Mouse (Mus musculus) heart, embryonic 10.5 days (tissue): ENCODE data around the gene Mcl1. TPM values are rescaled to one million over a fixed set of nuclear protein-coding genes. Genes with fewer than 3 reads are reported as not detected.
"Not testable (repeated sequence)": the region's sequence is repeated elsewhere in the genome, so short reads cannot be mapped to it uniquely, and the experiment has no call there.

Experiments used
- DNase-seq: peaks from one replicate; pipeline ENCODE4 v3.0.0-alpha.2; 2017; ENCODE audit warnings: low spot score
- H3K27ac ChIP-seq: fragments of 300-500 bp; sonication (generic); 2 replicates; pipeline ENCODE4 v1.5.1; 2016; ENCODE audit warnings: mild to moderate bottlenecking
- H3K27me3 ChIP-seq: fragments of 300-500 bp; sonication (generic); 2 replicates; pipeline ENCODE4 v1.6.1; 2016; ENCODE audit warnings: mild to moderate bottlenecking; ENCODE audit not compliant: poor library complexity, insufficient read depth, severe bottlenecking
- H3K36me3 ChIP-seq: fragments of 300-500 bp; sonication (generic); 2 replicates; pipeline ENCODE4 v1.6.1; 2016; ENCODE audit warnings: mild to moderate bottlenecking, moderate library complexity
- H3K4me1 ChIP-seq: fragments of 300-500 bp; sonication (generic); 2 replicates; pipeline ENCODE4 v1.6.1; 2016; ENCODE audit warnings: mild to moderate bottlenecking
- H3K4me3 ChIP-seq: fragments of 300-500 bp; sonication (generic); 2 replicates; pipeline ENCODE4 v1.5.1; 2016; ENCODE audit warnings: mild to moderate bottlenecking, moderate library complexity
- H3K9me3 ChIP-seq: fragments of 300-500 bp; sonication (generic); 2 replicates; pipeline ENCODE4 v1.6.1; 2016; ENCODE audit warnings: mild to moderate bottlenecking, moderate library complexity
- WGBS: fragments of 180-500 bp; shearing (Covaris S2); methylation state at CpG from one replicate; pipeline ENCODE4 v1.1.7; 2016; 5-methylcytosine and 5-hydroxymethylcytosine counted together
- polyA plus RNA-seq: library from polyadenylated mRNA; unstranded; fragments of >200 nt; fragmentation: Nextera tagmentation; extraction: Ambion mirVana; gene quantifications from 2 replicates; pipeline ENCODE4 v1.2.1, GENCODE M21; 2016

Gene Mcl1
- polyA plus RNA-seq, 1 experiment from 2014 or later, result 50.2 TPM

DNA sequence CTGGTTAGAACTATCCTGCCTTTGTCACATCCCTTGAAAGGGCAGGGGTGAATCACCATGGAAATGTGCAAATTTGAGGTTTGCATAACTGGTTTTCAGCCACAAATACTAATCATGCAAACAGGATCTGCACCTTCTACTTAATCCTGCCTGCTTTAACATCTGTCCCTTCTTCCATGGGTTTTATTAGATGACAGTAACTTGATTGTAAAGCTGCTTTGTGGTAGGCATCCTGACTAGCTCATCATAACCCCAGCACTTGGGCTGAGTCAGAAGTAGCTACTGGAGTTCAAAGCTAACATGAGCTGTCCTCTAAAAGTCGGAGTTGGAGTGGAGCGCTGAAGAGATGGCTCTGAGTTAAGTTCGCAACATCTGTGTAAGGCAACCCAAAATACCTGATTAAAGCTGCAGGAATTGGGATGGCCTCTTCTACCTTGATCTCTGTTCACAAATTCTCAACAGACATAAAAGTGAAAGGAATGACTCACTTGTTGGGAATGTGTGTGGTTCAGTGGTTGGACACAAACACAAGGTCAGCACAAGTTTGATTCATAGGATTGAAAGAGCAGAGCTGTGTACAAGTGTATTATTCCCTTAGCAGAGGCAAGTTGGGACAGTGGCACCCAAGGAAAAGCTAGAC lies 5.5 kb downstream of the Mcl1 start:
- DNase-seq, result no peak
- no peak overlapping the region for H3K4me3 ChIP-seq
- H3K27me3 ChIP-seq, result no peaks in the 10 kb centered on the region
- peaks cover 61% of the 10 kb centered on the region for H3K36me3 ChIP-seq
- H3K4me1 ChIP-seq, result peaks cover 79% of the 10 kb centered on the region
- WGBS, result 85% methylated on average over 3 of the region's 3 CpGs
- peak overlapping the region; percentile 36; the same call in 1 of the 2 replicates for H3K27ac ChIP-seq
- no peaks in the 10 kb centered on the region for H3K9me3 ChIP-seq

DNA sequence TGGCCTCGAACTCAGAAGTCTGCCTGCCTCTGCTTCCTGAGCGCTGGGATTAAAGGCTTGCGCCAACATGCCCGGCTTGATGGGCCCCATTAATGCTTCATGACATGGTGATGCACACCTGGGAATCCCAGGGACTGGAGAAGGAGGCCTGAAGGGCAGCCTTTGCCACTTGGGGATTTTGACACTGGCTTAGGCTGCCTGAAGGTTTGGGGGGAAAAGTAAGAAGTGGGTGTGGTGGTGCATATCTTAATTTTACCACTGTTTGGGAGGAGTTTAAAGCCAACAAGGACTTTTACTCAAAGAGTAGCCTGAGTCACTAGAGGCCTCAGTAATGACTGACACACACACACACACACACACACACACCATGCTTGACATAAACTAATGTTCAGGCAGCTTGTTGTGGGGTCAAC lies 6.4 kb downstream of the Mcl1 start:
- H3K27ac ChIP-seq, result peak overlapping the region; percentile 83

DNA sequence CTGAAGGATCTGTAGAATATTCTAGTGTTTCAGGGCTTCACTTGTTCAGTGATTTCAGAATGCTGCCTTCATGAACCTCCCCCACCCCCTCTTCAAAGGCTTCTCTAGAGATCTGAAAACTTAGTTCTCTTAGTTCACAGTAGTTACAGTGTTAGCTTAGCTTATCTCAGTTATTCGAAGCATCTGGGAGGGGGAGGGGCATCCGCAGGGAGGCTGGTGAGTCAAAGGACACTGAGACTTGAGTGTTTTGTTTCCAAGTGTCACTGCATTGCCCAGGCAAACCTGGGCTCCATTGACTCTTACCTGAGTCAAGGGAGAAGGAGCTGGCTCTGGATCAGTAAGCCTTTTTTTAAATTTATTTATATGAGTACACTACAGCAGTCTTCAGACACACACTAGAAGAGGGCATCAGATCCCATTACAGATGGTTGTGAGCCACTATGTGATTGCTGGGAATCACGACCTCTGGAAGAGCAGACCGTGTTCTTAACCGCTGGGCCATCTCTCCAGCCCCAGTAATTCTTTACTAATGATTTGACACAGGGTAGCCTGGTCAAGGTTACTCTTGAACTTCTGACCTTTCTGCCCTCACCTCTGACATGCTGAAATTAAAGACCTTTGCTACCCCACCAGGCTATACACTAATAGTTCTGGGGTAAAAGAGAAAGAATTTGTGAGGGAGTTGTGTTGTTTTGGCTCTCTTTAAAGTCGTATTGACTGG lies 7.7 kb downstream of the Mcl1 start:
- H3K27ac ChIP-seq, result peak overlapping the region; percentile 83
- WGBS, result 23% methylated on average over 6 of the region's 6 CpGs

More for the DNA sequence above, 6.4 kb downstream of the Mcl1 start:
- Histone ChIP-seq H3K4me3 (no peak overlapping the region), H3K27me3 (no peaks in the 10 kb centered on the region), H3K4me1 (peaks cover 79% of the 10 kb centered on the region), H3K9me3 (no peaks in the 10 kb centered on the region), H3K36me3 (peaks cover 67% of the 10 kb centered on the region)
- 89% methylated on average over 4 of the region's 4 CpGs for WGBS
- DNase-seq, result no peak

DNA sequence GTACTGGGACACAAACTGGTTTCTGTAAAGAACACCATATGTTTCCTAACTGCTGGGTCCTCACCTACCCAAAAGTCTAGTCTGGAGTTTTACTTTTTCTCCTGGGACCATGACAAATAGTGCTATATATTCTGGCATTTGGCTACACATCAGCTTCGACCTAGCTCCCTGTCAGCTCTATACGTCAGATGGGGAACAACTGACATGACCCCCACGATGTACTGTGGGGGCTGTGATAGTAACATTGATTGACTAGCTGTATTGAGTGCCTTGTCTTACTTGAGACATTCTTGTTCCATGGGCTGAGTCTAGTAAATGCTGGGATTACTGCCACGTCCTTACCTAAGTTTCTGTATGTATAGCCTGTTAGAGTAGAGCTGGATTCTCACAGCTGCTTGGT lies 8.9 kb downstream of the Mcl1 start:
- Histone ChIP-seq H3K27me3 (no peaks in the 10 kb centered on the region), H3K4me1 (peaks cover 70% of the 10 kb centered on the region), H3K4me3 (peak overlapping the region; percentile 24), H3K36me3 (peaks cover 55% of the 10 kb centered on the region), H3K9me3 (no peaks in the 10 kb centered on the region), H3K27ac (peak overlapping the region; percentile 83)
- DNase-seq, result no peak
- WGBS, result 35% methylated on average over 4 of the region's 4 CpGs

More for the DNA sequence above, 7.7 kb downstream of the Mcl1 start:
- DNase-seq, result peak; percentile 95
- no peaks in the 10 kb centered on the region for H3K9me3 ChIP-seq
- H3K36me3 ChIP-seq, result peaks cover 63% of the 10 kb centered on the region
- H3K4me1 ChIP-seq, result peaks cover 69% of the 10 kb centered on the region
- H3K4me3 ChIP-seq, result peak overlapping the region; percentile 33
- no peaks in the 10 kb centered on the region for H3K27me3 ChIP-seq

DNA sequence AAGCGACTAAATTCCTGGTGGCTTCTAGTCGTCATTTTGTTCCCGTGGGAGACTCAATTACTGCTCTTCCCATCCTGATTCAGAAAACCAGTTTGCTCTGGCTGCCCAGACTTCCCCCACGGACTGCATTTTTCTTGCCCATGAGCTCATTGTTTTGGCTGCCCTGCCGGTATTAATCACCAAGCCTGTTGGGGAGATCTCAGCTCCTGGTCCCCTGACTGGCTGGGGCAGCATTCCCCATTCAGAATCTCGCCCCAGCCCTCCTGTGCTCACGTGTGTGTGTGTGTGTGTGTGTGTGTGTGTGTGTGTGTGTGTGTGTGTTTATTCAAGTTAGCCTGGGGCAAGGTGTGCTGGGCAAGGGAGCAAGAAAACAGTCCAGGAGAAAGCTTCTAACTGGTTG lies 9.4 kb downstream of the Mcl1 start:
- Histone ChIP-seq H3K4me1 (peaks cover 70% of the 10 kb centered on the region), H3K27me3 (no peaks in the 10 kb centered on the region), H3K27ac (peak overlapping the region; percentile 83), H3K4me3 (peak overlapping the region; percentile 24), H3K36me3 (peaks cover 50% of the 10 kb centered on the region), H3K9me3 (no peaks in the 10 kb centered on the region)
- DNase-seq, result peak; percentile 83
- 32% methylated on average over 7 of the region's 7 CpGs for WGBS

DNA sequence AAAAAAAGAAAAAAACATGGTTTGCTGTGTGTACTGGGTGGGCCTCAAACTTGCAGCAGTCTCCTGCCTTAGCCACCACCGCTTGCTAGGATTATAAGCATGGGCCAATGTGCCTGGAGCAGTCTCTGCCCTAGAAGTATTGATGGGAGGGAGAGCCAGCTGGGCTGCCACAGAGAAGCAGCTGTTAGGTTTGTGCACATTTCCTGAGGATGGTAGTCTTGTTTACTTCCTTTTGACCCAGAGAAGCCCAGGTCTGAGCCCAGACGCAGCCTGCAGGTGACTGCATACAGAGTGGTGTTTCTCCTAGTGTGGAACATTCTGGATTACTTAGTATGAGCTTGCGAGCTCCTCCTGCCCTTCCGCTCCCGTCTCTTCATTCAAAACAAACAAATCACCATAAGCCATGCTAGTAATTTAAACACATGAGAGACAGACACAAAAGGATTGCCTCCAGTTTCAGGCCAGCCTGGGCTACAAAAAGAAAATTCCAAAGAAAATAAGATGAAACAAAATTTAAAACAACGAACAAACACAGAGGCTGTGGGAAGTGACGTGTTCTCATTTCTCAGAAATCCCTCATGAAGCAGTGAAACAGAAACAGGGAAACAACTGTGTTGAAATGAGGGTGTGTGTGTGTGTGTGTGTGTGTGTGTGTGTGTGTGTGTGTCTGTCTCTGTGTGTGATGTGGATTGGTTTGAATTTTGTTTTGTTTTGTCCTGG lies 10.2 kb downstream of the Mcl1 start:
- H3K27ac ChIP-seq, result peak overlapping the region; percentile 83
- H3K4me3 ChIP-seq, result no peak overlapping the region; the same call in 1 of the 2 replicates
- H3K4me1 ChIP-seq, result peaks cover 71% of the 10 kb centered on the region
- no peak for DNase-seq
- 81% methylated on average over 7 of the region's 7 CpGs for WGBS
- H3K27me3 ChIP-seq, result no peaks in the 10 kb centered on the region
- peaks cover 44% of the 10 kb centered on the region for H3K36me3 ChIP-seq
- no peaks in the 10 kb centered on the region for H3K9me3 ChIP-seq

DNA sequence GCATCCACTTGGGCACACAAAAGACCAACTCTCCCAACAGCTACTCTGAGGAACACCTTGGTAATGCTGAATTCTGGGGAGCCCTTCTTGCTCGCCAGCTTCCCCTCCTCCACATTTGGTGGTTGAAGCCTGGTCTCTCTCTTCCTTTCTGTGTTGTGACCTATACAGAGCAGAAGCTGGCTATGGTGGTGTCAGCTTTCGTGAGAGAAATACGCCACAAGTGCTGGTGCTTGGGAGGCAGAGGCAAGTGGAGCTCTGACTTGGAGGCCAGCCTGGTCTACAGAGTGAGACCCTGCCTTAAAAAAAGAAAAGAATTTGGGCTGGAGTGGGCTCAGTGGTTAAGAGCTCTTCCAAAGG lies 10.7 kb downstream of the Mcl1 start:
- Histone ChIP-seq H3K36me3 (peaks cover 40% of the 10 kb centered on the region), H3K27ac (peak overlapping the region; percentile 83)

DNA sequence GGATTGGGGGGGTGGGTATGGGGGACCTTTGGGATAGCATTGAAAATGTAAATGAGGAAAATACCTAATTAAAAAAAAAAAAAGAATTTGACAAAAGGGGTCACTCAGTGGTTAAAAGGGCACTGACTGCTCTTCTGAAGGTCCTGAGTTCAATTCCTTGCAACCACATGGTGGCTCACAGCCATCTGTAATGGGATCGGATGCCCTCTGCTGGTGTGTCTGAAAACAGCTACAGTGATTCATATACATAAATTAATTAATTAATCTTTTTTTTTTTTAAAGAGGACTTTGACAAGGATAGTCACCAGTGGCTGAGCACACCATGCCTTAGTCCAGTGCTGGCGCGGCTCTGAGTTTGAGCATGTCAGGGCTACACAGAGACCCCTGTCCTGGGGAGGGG lies 11.8 kb downstream of the Mcl1 start:
- H3K4me1 ChIP-seq, result peaks cover 71% of the 10 kb centered on the region
- H3K4me3 ChIP-seq, result not testable (repeated sequence)

More for the DNA sequence above, 10.7 kb downstream of the Mcl1 start:
- Histone ChIP-seq H3K4me1 (peaks cover 71% of the 10 kb centered on the region), H3K4me3 (no peak overlapping the region), H3K9me3 (no peaks in the 10 kb centered on the region), H3K27me3 (no peaks in the 10 kb centered on the region)
- no peak for DNase-seq
- 96% methylated on average over 3 of the region's 3 CpGs for WGBS

DNA sequence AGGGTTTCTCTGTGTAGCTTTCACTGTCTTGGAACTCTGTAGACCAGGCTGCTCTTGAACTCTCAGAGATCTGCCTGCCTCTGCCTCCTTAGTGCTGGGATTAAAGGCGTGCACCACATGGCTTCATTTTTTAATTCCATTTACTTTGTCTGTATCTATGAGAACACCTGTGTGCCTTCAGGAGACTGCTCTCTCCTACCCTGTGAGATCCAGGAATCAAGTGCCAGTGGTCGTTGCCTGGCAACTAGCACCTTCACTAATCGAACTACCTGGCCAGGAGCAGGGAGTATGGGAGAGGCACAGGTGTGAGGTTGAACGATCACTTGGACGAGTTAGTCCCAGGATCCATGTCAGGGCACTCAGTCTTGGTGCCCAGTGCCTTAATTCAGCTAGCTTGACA lies 12.6 kb downstream of the Mcl1 start:
- peaks cover 30% of the 10 kb centered on the region for H3K36me3 ChIP-seq
- WGBS, result 91% methylated on average over 5 of the region's 5 CpGs
- H3K9me3 ChIP-seq, result no peaks in the 10 kb centered on the region
- H3K4me3 ChIP-seq, result no peak overlapping the region
- no peaks in the 10 kb centered on the region for H3K27me3 ChIP-seq
- no peak for DNase-seq
- H3K4me1 ChIP-seq, result peaks cover 73% of the 10 kb centered on the region
- H3K27ac ChIP-seq, result peak overlapping the region; percentile 10; the same call in 1 of the 2 replicates

More for the DNA sequence above, 11.8 kb downstream of the Mcl1 start:
- peaks cover 32% of the 10 kb centered on the region for H3K36me3 ChIP-seq
- H3K9me3 ChIP-seq, DNase-seq, H3K27ac ChIP-seq, H3K27me3 ChIP-seq: not testable (repeated sequence)
- 93% methylated on average over 3 of the region's 3 CpGs for WGBS

DNA sequence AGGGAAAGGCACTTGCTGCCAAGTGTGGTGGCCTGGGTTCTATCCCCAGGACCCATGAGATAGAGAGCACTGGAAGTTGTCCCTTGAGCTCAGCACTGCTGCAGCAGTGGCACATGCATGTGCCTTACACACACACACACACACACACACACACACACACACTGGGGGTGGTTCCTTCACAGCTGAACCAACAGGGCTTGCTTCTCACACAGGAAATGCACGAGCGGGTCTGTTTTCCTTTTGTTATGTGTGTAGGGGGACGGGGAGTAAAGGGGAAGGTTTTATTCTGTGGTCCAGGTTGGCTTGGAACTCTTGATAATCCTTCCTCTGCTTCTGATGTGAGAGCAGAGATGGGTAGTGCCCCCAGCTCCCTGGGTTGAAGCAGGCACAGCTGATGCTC lies 13.9 kb downstream of the Mcl1 start:
- H3K4me3 ChIP-seq, result no peak overlapping the region
- no peaks in the 10 kb centered on the region for H3K27me3 ChIP-seq
- H3K36me3 ChIP-seq, result peaks cover 30% of the 10 kb centered on the region
- no peak for DNase-seq
- H3K9me3 ChIP-seq, result no peaks in the 10 kb centered on the region
- WGBS, result 46% methylated on average over 3 of the region's 3 CpGs
- peaks cover 72% of the 10 kb centered on the region for H3K4me1 ChIP-seq
- peak overlapping the region; percentile 93 for H3K27ac ChIP-seq

DNA sequence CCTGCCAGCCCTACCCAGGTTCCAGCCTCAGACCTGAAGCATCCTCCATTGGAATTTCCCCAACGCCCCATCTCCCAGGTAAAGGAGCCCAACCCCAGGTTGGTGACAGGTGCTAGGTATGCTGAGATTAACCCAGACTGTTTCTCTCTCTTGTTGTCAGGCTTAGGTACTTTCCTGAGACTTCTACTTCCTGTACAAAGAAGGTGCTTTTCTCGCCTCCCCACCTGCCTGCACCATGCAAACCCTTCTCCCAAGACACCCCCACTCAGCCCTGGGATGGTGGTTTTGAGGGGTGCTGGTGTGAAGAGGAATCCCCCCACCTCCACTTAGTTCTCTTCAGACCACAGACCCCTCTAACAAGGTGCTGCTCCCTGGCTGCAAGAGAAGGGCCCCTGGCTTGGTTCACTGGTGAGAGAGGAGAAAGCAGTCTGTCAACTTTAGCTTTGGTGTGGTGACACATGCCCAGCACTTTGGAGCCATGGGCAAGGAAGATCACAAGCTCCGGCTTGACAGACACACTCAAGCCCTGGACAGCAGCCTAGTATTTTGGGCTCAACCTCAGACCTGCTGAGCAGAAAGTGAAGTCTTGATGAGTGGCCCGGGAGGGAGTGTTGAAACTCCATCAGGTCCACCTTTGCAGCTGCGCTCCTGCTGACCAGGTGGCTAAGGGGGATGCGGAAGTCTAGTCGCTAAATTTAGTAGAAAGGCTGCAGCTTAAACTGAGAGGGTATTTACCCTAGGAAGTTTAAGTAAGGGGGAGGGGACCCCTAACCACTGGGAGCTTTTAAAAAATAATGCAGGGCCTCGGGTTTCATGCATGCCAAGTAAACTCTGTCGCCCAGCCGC lies 14.5 kb downstream of the Mcl1 start:
- Histone ChIP-seq H3K4me3 (peak overlapping the region; percentile 45), H3K4me1 (peaks cover 71% of the 10 kb centered on the region), H3K36me3 (peaks cover 30% of the 10 kb centered on the region), H3K27ac (peak overlapping the region; percentile 93), H3K27me3 (no peaks in the 10 kb centered on the region), H3K9me3 (no peaks in the 10 kb centered on the region)
- 29% methylated on average over 10 of the region's 10 CpGs for WGBS
- DNase-seq, result peak; percentile 85

DNA sequence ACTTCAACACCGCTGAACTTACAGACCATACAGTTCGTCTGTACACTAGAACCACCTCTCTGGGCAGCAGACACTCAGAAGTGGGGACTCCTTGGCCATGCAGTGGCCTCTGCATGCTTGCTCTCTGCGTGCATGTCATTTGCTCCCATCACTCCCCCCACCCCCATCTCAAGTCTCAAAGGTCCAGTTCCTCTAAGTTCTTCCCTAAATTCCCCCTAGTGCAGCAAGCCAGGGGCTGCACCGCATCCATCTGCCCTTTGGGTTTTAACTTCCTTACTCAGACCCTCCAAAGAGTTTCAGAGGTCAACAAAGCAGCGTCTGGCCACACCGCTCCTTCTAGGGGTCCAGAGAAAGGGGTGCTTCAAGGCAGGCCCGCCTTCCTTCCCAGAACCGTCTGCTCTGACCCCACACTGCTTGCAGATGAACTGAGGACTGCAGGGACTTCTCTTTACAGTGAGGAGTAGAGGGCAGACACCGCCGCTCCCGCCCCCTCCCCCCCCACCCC lies 15.2 kb downstream of the Mcl1 start:
- Histone ChIP-seq H3K4me1 (peaks cover 64% of the 10 kb centered on the region), H3K27ac (peak overlapping the region; percentile 93), H3K27me3 (no peaks in the 10 kb centered on the region), H3K9me3 (no peaks in the 10 kb centered on the region), H3K36me3 (peaks cover 29% of the 10 kb centered on the region), H3K4me3 (peak overlapping the region; percentile 45)
- WGBS, result 8% methylated on average over 11 of the region's 11 CpGs
- no peak for DNase-seq
